Mouse (Mus musculus): ENCODE results near the gene Olfr729. TPM values are rescaled to one million over a fixed set of nuclear protein-coding genes. Genes with fewer than 3 reads are reported as not detected.

Gene Olfr729
- total RNA-seq (2023) = not detected

GRCm38 (mm10) chr14:50152810-50153209, at the start of gene Olfr729:
Gene Olfr729, minus strand, starts transcription at chr14:50152910.

GRCm38 (mm10) chr14:50188098-50188497, 35.4 kb upstream of the Olfr729 start, which contains the start of gene Olfr730:
Gene Olfr730, minus strand, starts transcription at chr14:50188198.

GRCm38 (mm10) chr14:50142580-50142979, 10.1 kb downstream of the Olfr729 start, which contains the start of gene Olfr728:
Gene Olfr728, minus strand, starts transcription at chr14:50142680.

GRCm38 (mm10) chr14:50122886-50123285, 29.8 kb downstream of the Olfr729 start, which contains the start of gene Olfr727:
Gene Olfr727, plus strand, starts transcription at chr14:50123186.

Other genes with a start within 250 kb of the Olfr729 start
- gene Olfr723, start 221.1 kb downstream of the Olfr729 start, total RNA-seq (2023) = not detected
- gene Olfr724, start 189.6 kb downstream of the Olfr729 start, total RNA-seq (2023) = not detected
- gene Olfr725, start 112.5 kb downstream of the Olfr729 start, total RNA-seq (2023) = not detected
- gene Olfr726, start 62.0 kb downstream of the Olfr729 start, total RNA-seq (2023) = not detected
- gene Olfr727, start 29.7 kb downstream of the Olfr729 start, total RNA-seq (2023) = not detected
- not detected for gene Olfr728, start 10.2 kb downstream of the Olfr729 start, total RNA-seq (2023)
- gene Olfr730, start 35.3 kb upstream of the Olfr729 start, total RNA-seq (2023) = not detected
- not detected for gene Olfr731, start 89.0 kb upstream of the Olfr729 start, total RNA-seq (2023)
- gene Olfr732, start 131.3 kb upstream of the Olfr729 start, total RNA-seq (2023) = not detected
- gene Olfr733, start 148.6 kb upstream of the Olfr729 start, total RNA-seq (2023) = not detected
- gene Olfr734, start 173.9 kb upstream of the Olfr729 start, total RNA-seq (2023) = not detected
- gene Olfr735, start 196.0 kb upstream of the Olfr729 start, total RNA-seq (2023) = under 1 TPM in 1 of 2 experiments, not detected in 1; 0.09 TPM
- gene Tlr11, start 205.0 kb upstream of the Olfr729 start, total RNA-seq (2023) = under 1 TPM; 0.22 TPM
- gene Olfr736, start 228.3 kb upstream of the Olfr729 start, total RNA-seq (2023) = not detected